Mouse (Mus musculus) 3134 (cell line): ENCODE measurements around the gene Pappa.
A peak's percentile ranks its signal among the peaks of the same experiment; 100 is the strongest.

ENCODE experiments used
- DNase-seq: peaks from one replicate; pipeline ENCODE4 v3.0.0-alpha.2; 2011; ENCODE audit warnings: low spot score; ENCODE audit not compliant: insufficient read length; ENCODE audit errors: extremely low read depth

Gene Pappa

DNA sequence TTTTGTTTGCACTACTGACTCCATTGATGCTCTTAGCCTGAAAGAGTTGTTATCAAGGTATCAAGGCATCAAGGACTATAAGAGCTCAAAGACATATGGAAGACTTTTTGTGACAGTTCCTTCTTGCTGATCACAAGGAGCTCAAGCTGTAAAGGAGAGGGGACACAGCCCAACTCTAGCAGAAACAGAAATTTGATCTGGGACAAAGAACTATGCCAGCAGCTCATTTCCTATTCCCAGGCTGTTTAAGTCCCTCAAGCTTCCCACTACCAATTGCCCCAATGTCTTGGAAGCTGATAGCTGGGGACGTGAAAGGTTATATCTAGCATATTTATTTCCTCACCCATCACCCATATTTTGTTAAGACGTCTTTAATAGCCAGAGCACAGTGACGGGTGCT lies 39.7 kb downstream of the Pappa start:
- no peak for DNase-seq

DNA sequence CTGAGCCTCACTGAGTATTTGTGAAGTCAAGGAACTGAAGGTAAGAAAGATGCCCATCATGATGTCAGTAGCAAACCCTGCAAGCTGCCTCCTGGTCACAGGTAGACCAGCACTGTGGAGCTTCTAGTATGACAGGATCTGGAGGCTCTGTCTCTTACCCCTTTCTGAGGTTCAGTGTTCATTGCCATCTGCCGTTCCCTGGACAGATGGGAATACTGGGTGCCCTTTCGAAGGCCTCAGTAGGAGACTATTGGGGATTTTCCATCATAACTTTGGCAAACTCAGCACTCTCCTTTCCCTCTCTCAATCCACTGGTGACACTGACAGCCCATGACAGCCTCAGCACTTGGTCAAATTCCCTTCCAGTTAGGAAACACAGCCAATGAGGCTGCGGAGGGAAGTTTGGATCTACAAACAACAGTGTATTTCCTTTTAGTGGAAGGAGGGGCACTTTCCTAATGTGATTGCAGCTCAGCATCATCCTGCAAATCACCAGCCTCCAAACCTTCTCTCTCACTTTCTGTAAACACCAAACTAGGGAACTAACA lies 42.4 kb downstream of the Pappa start:
- DNase-seq = no peak

DNA sequence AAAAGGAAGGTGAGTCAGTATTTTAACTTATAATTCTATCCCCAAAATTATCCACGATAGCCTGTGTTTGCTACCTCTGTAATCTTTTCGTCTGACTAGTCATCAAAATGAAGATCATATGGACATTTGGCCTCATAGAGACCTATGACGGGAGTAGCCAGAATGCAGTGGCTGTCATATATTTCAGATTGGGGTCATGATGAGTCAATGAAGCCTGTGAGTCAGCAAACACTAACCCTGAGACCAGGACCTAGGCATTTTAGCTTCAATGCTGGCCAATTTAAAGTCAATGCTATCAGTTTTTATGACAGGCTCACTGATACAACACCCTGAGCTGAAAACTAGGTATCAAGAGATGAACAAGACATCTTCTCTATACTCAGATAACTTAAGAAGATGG lies 50.5 kb downstream of the Pappa start:
- no peak for DNase-seq

DNA sequence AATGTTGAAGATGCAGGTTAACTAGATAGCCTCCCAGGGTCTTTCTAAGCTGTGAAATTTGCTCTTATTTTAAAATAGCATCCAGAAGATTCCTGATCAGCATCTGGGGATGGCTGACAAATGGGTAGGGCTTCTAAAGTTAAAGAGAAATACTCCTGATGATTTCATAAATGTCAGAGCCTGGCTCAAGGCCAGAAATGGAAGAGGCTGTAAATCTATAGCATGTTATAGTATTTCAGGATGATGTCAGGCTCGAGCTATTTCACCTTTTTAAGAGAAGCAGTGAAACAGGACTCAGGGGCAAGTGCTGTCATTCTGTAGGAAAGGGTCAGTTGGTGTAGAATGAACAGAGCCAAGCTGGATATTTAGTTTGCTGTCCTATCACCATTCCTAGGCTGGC lies 54.2 kb downstream of the Pappa start:
- DNase-seq = no peak

DNA sequence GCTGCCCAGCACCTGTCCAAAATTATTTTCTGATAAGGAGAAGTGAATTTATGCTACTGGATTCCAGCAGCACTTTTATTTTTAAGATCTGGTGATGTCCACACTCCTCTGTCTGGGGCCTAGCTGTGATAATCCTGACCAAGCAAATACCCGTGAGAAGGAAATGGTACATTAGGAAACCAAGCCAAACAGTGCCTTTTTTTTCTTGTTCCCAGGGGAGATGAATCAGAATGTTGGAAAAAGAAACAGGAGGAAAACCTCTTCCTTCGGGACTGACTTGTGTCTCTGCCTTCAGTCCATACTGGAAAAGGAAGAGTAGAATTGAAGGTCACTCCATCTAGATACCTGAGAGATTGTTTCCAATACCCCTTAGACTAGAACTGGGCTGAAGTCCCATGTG lies 63.3 kb downstream of the Pappa start:
- DNase-seq = peak; percentile 19

DNA sequence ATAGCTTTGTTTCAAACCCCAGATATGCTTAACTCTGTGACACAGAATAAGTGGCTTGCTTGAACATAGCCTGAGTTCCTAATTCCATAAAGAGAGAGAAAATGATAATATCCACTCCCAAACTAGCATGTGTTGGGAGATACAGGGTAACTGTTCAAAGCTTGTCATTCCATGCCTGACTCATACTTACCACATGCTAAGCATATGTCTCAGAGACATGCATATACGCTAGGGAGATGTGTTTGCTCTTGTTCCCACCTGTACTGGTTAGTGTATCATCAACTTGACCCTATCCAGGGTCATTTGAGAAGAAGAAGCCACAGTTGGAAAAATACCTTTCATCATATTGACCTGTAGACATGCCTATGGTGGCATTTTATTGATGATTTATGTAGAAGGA lies 63.7 kb downstream of the Pappa start:
- no peak for DNase-seq

DNA sequence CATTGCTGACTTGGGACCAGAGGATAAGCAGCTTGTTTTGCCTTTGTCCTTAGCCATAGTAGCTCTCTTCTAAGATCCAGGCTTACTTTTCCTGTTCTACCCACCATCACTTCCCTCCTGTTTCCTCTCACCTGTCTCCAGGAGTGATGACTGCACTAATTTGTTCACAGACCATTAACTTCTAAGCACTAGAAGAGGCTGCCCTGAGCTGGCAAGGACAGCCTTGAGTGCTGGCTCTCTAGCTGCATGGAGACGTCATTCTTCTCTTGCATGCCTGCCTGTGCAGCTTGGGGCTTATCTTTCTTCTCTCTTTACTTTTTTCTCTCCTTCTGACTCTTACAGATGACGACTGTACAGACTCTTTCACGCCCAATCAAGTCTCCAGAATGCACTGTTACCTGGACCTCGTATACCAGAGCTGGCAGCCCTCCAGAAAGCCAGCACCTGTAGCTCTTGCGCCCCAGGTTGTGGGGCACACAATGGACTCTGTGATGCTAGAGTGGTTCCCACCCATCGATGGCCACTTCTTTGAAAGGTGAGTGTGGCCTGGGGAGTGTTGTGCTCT lies 65.0 kb downstream of the Pappa start:
- DNase-seq = no peak

DNA sequence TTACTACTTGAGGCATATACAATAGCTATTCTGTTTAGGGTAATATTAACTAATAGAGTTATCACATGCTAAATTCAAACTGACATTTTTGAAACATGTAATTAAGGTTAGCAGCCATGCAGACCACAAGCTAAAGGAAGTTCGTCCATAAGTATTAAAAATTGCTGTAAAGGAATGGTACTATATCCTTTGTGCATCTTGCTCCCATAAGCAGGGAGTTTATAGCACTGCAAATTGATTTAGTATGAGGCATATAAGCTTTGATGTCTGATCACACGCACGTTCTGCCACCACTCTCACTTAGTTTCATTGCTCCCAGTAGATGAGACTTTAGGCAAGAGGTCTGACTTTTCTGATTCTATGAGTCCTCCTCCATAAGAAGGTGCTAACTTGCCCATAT lies 68.8 kb downstream of the Pappa start:
- no peak for DNase-seq

DNA sequence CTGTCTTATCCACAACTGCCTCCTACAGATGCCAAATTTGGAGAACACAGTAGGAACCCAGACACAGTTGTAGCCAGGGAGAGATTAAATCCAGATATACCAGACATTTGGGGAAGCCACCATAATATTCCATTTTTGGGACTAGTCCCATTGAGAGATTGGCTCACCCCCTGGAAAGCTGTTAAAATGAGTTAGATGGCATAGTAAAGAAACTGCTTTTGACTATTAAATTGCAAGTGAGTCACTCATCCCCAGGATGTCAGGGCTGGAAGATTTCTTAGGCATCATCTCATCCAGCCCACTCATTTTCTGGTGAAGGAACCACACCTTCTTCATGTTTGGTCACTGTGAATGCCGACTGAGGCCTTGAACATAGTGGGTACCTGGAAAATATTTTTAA lies 72.0 kb downstream of the Pappa start:
- no peak for DNase-seq

DNA sequence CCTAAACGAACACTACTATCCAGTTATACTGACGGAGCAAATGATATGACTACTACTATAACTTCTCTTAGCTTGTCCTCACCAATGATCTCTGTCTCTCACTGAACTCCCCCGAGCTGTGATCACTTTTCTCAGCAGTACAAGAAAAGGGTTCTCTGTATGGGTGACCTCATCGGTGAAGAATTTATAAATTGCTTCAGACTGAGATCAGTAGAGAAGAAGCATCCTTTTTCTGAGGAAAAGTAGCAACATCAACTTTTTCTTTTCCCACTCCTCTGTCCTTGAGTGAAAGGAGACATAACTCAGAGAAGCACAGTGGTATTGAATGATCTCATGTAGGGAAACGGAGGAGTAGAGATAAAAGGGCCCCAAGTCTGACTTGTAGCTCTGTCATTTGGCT lies 79.7 kb downstream of the Pappa start:
- peak; percentile 11 for DNase-seq

DNA sequence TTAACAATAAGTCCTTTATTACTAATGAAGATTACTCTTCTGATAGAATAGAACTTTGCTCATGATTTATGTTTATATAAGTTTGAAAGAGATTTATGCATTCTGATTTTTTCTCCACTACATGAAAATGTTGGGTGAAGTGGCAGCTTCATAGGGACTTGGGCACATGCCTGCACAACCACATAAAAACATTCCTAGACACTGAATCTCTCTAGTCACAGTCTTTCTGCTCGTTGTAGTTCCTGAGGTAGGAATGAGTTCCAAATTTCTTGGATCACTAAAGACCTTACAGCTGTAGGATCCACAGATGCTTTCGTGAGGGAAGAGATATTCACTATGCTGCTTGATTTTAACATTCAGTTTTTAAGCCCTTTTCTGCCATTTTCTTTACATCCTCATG lies 81.5 kb downstream of the Pappa start:
- peak; percentile 3 for DNase-seq

DNA sequence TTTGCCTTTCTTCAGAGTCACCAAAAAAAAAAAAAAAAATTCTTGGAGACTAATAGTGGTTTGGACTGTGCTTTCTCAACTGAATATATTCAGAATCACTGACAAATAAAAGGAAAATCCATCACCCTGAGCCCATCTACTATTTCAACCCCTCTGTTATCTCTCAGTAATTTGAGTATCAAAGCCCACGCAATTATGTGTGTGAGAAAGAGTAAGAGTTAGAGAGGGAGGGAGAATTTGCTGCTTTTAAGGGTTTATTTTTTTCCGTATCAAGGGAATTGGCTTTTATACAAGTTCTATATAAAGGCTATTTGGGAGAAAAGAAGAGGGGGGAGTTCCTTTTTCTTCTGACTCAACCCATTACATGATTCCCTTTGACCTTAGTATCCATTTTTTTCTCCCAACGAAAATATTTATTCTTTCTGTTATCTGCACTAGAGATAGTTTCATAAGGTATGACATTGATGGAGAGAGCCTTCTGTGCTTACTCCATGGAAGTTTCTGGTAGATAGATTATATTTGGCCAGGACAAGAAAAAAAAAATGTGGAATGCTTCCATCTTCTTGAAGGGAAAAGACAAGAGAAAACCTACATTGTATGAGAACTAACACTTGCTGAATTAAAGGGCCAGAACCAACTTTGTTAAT lies 85.5 kb downstream of the Pappa start:
- DNase-seq = no peak

DNA sequence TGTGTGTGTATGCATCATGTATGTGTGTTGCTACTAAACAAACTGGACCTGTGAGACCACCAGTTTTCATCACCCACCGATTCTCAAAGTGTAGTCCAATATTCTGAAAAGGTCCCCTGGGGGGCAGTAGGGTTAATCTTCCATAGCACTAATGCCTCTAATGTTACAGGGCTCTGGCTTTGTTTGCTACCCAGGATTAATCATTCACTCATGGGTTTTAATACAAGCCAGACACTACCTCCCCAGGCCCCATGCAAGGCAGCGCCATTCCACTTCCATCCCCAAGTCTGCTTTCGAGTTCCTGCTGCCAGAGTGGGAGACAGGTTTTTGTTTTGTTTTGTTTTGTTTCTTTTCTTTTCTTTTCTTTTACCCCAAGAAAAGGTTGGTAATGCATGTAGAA lies 92.7 kb downstream of the Pappa start:
- no peak for DNase-seq

DNA sequence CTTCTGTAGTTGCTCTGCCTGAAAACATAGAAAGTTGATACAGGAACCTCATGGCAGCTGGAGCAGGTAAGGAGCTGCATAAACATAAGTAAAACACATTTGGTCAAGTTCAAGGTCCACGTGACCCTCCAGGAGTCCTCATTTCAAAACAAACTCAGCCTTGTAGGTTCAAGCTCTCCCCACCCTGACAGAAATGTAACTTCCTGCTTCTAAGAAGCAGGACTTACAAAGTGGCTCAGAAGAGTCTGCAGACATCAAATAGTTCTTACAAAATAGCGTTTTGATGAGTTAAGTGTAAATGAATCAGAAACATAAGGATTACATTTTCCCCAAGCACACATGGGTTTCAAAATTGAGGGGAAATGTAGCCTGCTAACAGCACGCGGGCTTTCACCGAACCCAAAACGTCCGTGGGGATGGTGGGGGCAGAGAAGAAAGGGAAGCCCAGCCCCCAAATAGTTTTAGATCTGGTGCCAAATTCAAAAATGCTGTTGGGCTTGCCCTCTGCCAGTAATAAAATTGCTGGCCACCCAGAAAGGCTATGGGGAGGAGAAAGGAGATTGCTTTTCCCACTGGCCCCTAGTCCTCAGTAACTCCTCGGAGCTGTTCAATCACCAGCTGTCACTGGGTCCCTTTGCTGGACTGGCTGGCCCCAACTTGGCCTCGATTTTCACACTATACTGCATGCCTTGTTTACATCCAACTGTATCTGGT lies 93.8 kb downstream of the Pappa start:
- no peak for DNase-seq

DNA sequence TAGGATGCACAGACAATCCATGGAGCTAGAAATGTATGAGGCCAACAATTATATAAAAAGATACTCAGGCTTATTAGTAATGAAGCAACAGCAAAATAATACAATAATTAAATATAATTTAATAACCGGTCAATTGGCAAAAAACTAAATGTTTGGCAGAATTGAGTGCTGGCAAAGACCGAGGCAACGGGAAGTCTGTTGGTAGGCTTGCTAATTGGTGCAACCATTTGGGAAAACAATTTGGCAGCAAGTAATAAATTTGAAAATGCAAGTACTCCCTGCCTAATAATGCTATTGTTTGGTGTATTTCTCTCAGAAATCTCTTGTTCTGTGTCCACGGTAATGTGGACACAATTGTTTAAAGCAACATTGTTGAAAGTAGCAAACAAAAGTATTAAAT lies 99.9 kb downstream of the Pappa start:
- no peak for DNase-seq

DNA sequence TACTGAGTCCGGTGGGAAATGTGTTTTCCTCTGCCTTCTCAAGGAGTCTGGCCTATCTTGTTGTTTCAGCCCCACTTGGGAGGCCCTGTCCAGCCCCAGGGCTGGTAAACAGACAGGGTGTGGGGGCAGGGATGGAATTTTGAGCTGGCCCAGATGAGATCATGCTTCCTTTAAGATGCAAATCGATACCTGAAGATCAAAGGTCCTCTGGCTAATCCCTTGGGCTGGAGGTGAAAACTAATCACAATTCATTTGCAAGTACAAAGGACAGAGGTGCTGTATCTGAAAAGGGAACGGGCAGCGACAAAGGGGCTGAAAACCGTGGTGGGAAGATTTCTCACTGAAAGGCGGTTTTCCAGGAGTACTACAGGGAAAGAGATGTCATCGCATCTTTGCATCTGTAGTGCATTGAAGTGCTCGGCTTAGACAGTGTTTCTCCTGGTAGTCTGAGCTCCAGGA lies 114.6 kb downstream of the Pappa start:
- DNase-seq = no peak

DNA sequence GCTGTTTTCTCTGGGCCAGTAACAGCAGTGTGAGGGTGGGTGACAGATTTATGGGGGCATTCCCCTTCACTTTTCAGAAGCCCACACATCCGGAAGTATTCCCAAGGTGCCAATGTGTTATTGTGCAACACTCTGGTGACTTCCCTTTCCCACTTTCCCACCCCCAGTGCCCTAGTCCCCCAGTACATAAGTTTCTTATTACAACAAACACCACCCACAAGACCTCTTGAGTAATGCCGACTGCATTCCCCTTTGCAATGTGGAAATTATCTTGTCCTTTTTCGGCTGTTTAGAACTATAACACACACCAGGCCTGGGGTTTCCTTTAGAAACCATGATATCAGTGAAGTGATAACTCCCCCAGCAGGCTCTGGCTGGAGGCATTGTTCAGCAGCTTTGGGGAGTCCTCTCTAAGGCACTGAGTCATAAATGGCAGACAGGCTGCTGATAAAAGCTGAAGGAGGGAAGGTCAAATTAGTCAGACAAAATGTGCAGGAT lies 118.5 kb downstream of the Pappa start:
- DNase-seq = no peak

DNA sequence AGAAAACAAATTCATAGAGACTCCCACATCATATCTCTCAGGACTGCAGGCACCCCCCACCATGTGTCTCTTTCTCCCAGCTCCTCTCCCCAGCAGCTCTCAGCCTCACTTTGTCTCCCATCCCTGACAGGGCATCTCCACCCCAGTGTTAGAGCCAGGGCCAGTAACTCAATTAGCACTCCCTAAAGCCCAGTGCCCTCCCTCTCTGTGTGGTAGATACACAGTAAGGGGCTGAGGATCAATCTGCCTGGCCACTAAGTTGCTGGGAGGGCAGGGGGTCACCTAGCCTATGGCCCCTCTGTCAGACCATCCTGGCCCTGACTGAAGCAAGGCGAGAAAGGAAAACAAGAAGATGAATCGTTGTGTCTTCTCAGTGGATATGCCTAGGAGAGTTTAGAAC lies 119.3 kb downstream of the Pappa start:
- DNase-seq = no peak

DNA sequence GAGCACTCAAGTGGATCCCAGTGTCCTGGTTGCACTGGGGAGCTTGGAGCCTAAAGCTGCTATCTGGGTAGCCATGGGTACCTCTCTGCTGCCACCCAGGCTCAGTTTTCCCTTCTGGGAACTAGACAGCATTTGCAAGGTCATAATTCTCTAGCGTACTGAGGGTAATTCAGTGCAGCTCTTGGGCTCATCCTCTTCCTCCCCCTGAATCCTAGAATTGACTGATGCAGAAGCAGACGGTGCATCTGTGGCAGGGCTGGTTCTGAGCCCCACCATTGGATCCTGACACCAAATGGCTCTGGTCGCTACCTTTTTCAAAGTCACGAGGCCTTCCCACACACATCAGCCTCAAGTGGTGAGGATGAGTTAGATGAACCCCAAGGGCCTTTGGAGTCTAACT lies 121.0 kb downstream of the Pappa start:
- DNase-seq = no peak

DNA sequence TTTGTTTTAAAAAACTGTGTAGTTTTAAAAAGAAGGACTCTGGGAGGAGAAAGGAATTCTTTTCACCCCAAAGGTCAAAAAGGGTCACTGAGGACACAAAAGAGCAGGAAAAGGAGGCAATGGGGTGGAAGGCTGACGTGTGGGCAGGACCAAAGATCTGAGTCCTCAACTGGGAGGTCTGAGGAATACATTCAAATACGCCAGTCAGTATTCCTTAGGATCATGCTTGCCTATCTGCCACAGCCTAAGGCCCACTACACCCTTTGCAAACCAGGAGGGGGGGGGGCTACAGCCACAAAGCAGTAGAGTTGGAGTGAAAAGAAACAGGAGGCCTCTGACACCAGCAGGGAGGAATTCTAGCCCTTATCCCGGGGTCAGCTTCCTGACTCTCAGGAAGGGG lies 121.5 kb downstream of the Pappa start:
- DNase-seq = no peak

DNA sequence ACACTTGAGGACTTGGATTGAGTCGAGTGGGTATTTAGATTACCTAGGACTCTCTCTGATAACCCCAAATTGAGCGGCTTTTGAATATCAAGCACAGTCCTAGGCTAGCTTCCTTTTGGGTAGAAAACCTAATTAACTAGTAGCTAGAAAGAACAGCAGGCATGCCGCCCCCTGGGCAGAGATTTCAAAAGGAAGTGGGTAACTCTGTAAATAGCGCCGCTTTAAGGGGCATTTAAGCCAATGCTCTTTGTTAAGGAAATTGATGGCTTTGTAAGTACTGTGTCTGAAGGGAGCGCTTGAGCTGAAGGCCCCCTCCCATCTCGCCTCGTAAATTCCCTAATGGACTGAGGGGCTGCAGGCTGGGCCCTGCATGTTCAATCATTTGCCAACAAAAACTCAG lies 128.2 kb downstream of the Pappa start:
- DNase-seq = no peak

DNA sequence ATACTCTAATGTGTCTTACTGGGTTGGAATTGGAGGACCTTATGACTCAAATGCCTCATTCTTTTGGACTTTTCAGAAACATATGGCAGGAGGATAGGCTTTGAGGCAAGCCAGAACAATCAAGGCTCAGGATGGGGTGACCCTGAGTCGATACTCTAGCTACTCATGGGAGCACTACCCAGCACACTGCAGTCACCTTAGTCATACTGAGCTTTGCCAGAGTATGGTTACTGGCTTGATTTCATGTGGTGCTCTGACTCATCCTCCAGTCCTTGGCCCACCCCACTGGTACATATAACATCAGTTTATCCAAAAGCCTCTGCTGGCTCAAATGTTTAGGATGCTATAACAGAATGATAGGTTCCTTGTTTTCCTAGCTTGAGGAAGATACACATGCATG lies 130.1 kb downstream of the Pappa start:
- peak; percentile 38 for DNase-seq
